Mouse (Mus musculus) heart, adult 2 months (tissue): ENCODE measurements around the gene Zfp2. TPM values are rescaled to one million over a fixed set of nuclear protein-coding genes. Genes with fewer than 3 reads are reported as not detected.

Experiments used
- DNase-seq, 2 experiments: peaks; one replicate each; pipeline ENCODE4 v3.0.0; 2021
- H3K27ac ChIP-seq: fragments of 200-600 bp; 2 replicates; pipeline ENCODE4 v1.8.1; 2022
- H3K27me3 ChIP-seq: fragments of 200-500 bp; 2 replicates; pipeline ENCODE4 v1.6.1; 2012; ENCODE audit warnings: mild to moderate bottlenecking, low read length, inconsistent platforms, mixed read lengths; ENCODE audit not compliant: control insufficient read depth, insufficient read depth
- H3K36me3 ChIP-seq: fragments of 200-500 bp; 2 replicates; pipeline ENCODE4 v1.6.1; 2012; ENCODE audit warnings: low read length, inconsistent platforms; ENCODE audit not compliant: control insufficient read depth, insufficient read depth
- H3K4me1 ChIP-seq: fragments of 200-500 bp; 2 replicates; pipeline ENCODE4 v1.6.1; 2011; ENCODE audit warnings: low read length; ENCODE audit not compliant: control insufficient read depth, insufficient read depth
- H3K4me3 ChIP-seq: fragments of 200-600 bp; 2 replicates; pipeline ENCODE4 v1.8.1; 2022
- H3K79me2 ChIP-seq: fragments of 200-500 bp; replicated peaks from 2 replicates; pipeline ENCODE4 v1.6.1; 2012; ENCODE audit warnings: mild to moderate bottlenecking, inconsistent platforms, low read length, moderate library complexity, mixed read lengths; ENCODE audit not compliant: control insufficient read depth, insufficient read depth
- H3K9ac ChIP-seq: fragments of 200-500 bp; 2 replicates; pipeline ENCODE4 v1.6.1; 2012; ENCODE audit warnings: low read depth, mild to moderate bottlenecking, control low read depth, inconsistent platforms, low read length, mixed read lengths
- CTCF ChIP-seq: fragments of 200-600 bp; IDR thresholded peaks from 2 replicates; pipeline ENCODE4 v1.8.1; 2022; ENCODE audit warnings: antibody characterized with exemption, mild to moderate bottlenecking, moderate library complexity
- EP300 ChIP-seq: fragments of 200-500 bp; IDR thresholded peaks from 2 replicates; pipeline ENCODE4 v1.6.1; 2011; ENCODE audit warnings: low read depth, low read length, control low read depth; ENCODE audit not compliant: insufficient read depth
- POLR2A ChIP-seq: fragments of 200-500 bp; IDR thresholded peaks from 2 replicates; pipeline ENCODE4 v1.6.1; 2011; ENCODE audit warnings: mild to moderate bottlenecking, low read depth, low read length, control low read depth; ENCODE audit not compliant: insufficient read depth
- WGBS: fragments of 180-500 bp; shearing (Covaris S2); methylation state at CpG from one replicate; pipeline ENCODE4 v1.1.7; 2018; 5-methylcytosine and 5-hydroxymethylcytosine counted together
- intact Hi-C: fragments of 180-260 bp; cut with DNase I; formaldehyde crosslinking; loops from one replicate; pipeline ENCODE4 v1.15.1; 2025
- polyA plus RNA-seq: library from polyadenylated mRNA; depleted of rRNA; stranded (reverse); fragments of >200 nt; gene quantifications from 2 replicates; pipeline ENCODE4 v1.2.3, GENCODE M21; 2012
- total RNA-seq, 2 experiments: library from RNA; stranded (reverse); gene quantifications; 2 replicates each; pipeline ENCODE4 v1.2.3; 2021

The Zfp2 gene
- total and polyA plus RNA-seq, 3 experiments = 0.78 to 3.0 (median 2.9) TPM

GRCm38 (mm10) chr11:50930469-50931014, 14.6 kb upstream of the Zfp2 start:
- 16% methylated on average over 14 of the region's 14 CpGs for WGBS
- Histone ChIP-seq H3K4me3 (peak overlapping the region; percentile 84), H3K79me2 (no peaks in the 10 kb centered on the region), H3K27ac (no peak overlapping the region; the same call in 1 of the 2 replicates), H3K4me1 (peaks cover 2% of the 10 kb centered on the region; the same call in 1 of the 2 replicates), H3K27me3 (no peaks in the 10 kb centered on the region), H3K36me3 (no peaks in the 10 kb centered on the region), H3K9ac (peak overlapping the region; percentile 88)
- TF ChIP-seq POLR2A (no peak), CTCF (no peak), EP300 (no peak)
- no peak for DNase-seq
- intact Hi-C loops = loop anchor here (1.0 to 5.0 kb wide), 4 partner anchors 14 to 127 kb away; partner anchors contain the start of genes Zfp2, Zfp354a and Zfp454

GRCm38 (mm10) chr11:50914461-50914860, 1.5 kb downstream of the Zfp2 start:
- no peaks in the 10 kb centered on the region for H3K36me3 ChIP-seq
- no peak overlapping the region for H3K9ac ChIP-seq
- H3K4me1 ChIP-seq = no peaks in the 10 kb centered on the region
- TF ChIP-seq POLR2A (no peak), CTCF (no peak), EP300 (no peak)
- no peak overlapping the region for H3K4me3 ChIP-seq
- 0 out of 2 replicates have a peak, but pooled peaks cover 2% of the 10 kb centered on the region for H3K79me2 ChIP-seq
- intact Hi-C loops = no loop called here
- DNase-seq = no peak
- H3K27ac ChIP-seq = no peak overlapping the region
- WGBS = 90% methylated on average over 3 of the region's 3 CpGs
- no peaks in the 10 kb centered on the region for H3K27me3 ChIP-seq

DNA sequence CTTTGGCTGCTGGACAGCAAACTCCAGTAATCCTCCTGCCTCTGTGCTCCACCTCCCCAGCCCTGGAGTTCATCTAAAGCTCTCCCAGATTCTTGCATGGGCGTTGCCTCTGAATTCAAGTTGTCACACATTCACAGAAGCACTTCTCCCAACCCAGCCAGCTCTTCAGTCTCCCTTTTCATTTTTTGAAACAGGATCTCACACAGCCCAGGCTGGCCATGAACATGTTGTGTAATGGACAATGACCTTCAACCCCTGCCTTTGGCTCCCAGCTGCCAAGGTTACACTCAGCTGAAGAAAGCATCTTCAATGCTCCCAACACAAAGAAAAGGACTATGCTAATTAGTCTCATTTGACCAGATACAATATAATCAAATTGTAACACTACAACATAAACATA, 2.7 kb downstream of the Zfp2 start:
- no peak for DNase-seq
- Histone ChIP-seq H3K4me3 (no peak overlapping the region), H3K79me2 (0 out of 2 replicates have a peak, but pooled peaks cover 2% of the 10 kb centered on the region), H3K9ac (no peak overlapping the region), H3K27me3 (no peaks in the 10 kb centered on the region), H3K36me3 (no peaks in the 10 kb centered on the region), H3K27ac (no peak overlapping the region), H3K4me1 (no peaks in the 10 kb centered on the region)
- intact Hi-C loops = no loop called here
- no peak for TF ChIP-seq EP300
- no peak for TF ChIP-seq CTCF
- no peak for TF ChIP-seq POLR2A
- whole genome bisulfite sequencing = 77% methylated on average over 1 of the region's 1 CpGs

- no peaks in the 10 kb centered on the region for H3K36me3 ChIP-seq
- H3K4me3 ChIP-seq = no peak overlapping the region
- H3K27me3 ChIP-seq = no peaks in the 10 kb centered on the region
- no peaks in the 10 kb centered on the region for H3K79me2 ChIP-seq
- H3K4me1 ChIP-seq = no peaks in the 10 kb centered on the region
- 89% methylated on average over 5 of the region's 5 CpGs for WGBS
- DNase-seq = no peak
- intact Hi-C loops = no loop called here
- no peak overlapping the region for H3K9ac ChIP-seq
- no peak for TF ChIP-seq EP300
- TF ChIP-seq POLR2A = no peak
- TF ChIP-seq CTCF = no peak
- no peak overlapping the region for H3K27ac ChIP-seq
These were observed 7.8 kb downstream of the Zfp2 start for GRCm38 (mm10) chr11:50908136-50908535.

- Histone ChIP-seq H3K4me3 (no peak overlapping the region), H3K9ac (no peak overlapping the region), H3K4me1 (no peaks in the 10 kb centered on the region), H3K79me2 (no peaks in the 10 kb centered on the region), H3K27ac (no peak overlapping the region), H3K36me3 (no peaks in the 10 kb centered on the region), H3K27me3 (no peaks in the 10 kb centered on the region)
- intact Hi-C loops = no loop called here
- no peak for TF ChIP-seq POLR2A
- DNase-seq = no peak
- 72% methylated on average over 1 of the region's 1 CpGs for WGBS
These were observed 18.6 kb downstream of the Zfp2 start for GRCm38 (mm10) chr11:50897359-50897758.

DNA sequence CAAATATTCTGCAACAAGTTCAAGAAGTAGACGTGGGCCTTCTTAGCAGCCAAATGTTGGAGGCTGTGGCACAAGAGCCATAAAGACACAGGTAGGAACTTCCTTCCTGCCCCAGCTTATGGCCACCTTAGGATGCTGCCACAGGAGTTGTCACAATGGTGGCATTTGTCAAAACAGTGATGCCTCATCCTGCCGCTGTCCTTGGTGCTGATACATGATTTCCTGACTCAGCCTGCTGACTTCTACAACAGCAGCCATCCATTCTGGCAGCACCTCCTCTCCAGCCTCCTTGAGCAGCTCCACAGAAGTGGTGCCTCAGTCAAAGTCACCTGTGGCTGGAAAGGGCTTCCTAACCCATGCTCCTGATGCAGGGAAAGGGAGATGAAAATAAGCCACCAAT, 23.5 kb downstream of the Zfp2 start:
- intact Hi-C loops = no loop called here
- H3K4me3 ChIP-seq = no peak overlapping the region
- WGBS = 45% methylated on average over 2 of the region's 2 CpGs
- H3K27ac ChIP-seq = no peak overlapping the region
- no peak for TF ChIP-seq POLR2A
- TF ChIP-seq EP300 = no peak
- no peak for TF ChIP-seq CTCF
- H3K4me1 ChIP-seq = no peaks in the 10 kb centered on the region
- H3K36me3 ChIP-seq = no peaks in the 10 kb centered on the region
- no peak for DNase-seq
- H3K79me2 ChIP-seq = no peaks in the 10 kb centered on the region
- H3K27me3 ChIP-seq = no peaks in the 10 kb centered on the region
- no peak overlapping the region for H3K9ac ChIP-seq
